Mouse (Mus musculus) heart, adult 2 months (tissue): ENCODE data around the gene Pde8b.

Source experiments
- CTCF ChIP-seq: fragments of 200-600 bp; IDR thresholded peaks from 2 replicates; pipeline ENCODE4 v1.8.1; 2022; ENCODE audit warnings: antibody characterized with exemption, mild to moderate bottlenecking, moderate library complexity
- EP300 ChIP-seq: fragments of 200-500 bp; IDR thresholded peaks from 2 replicates; pipeline ENCODE4 v1.6.1; 2011; ENCODE audit warnings: low read depth, low read length, control low read depth; ENCODE audit not compliant: insufficient read depth

DNA sequence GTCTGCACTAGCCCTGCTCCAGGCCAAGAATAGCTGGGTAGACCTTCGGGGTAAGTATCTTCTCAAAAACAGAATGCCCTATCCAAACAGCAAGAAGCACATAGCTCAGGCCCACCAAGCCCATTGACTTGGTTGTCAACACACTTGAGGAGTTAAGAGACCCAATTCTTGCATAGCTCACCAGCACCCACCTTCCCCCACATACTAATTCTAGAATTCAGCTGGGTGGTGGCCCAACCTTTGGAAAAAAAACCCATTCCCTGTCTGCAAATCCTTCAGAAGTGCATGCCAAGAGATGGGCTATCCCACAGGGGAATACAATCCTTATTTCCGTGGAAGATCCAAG, 26.7 kb downstream of the Pde8b start:
- TF ChIP-seq EP300 (no peak), CTCF (no peak)
